Mouse (Mus musculus) T-cell, adult 66 days (primary cell): ENCODE data around the gene Map4k1. TPM values are rescaled to one million over a fixed set of nuclear protein-coding genes. Genes with fewer than 3 reads are reported as not detected.

Source experiments
- total RNA-seq, 2 experiments: library from RNA; stranded (reverse); gene quantifications; 3 replicates in 1 of 2; 4 replicates in 1 of 2; pipeline ENCODE4 v1.2.4; 2023

Map4k1 gene
- 10 to 100 TPM; 95.0 to 97.3 TPM for total RNA-seq

DNA sequence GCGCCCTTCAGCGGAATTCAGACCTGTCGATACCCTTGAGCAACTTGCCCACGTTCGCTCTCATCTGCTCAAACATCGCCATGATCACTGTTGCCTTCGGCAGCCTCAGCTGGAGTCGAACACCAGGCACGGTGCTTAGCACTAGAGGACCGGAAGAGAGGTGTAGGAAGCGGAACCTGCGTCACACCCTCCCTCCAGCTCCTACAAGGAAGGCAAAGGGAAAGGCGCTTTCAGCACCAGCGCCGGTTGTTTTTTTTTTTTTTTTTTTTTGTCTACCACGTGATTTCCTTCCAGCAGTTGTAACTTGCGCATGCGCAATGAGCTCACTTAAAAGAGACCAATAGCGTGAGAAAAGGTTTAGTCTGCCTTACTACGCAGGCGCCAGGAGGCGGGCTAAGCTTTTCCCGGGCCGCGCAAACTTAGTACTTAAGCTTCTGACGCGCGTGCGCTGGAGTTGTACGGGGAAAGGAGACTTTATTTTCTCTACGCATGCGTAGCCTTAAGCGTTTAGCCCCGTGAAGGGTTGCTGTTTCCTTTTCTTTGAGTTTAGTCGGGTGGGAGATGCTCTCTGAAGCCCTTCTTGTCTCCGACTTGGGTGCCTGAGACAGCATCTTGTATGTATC lies at the start of gene Map4k1, which contains the start of gene Eif3k:
Map4k1 (plus strand) TSS at position 400 of the 623 bp plus-strand sequence.
Eif3k (minus strand) TSS at position 214 of the 623 bp plus-strand sequence.

DNA sequence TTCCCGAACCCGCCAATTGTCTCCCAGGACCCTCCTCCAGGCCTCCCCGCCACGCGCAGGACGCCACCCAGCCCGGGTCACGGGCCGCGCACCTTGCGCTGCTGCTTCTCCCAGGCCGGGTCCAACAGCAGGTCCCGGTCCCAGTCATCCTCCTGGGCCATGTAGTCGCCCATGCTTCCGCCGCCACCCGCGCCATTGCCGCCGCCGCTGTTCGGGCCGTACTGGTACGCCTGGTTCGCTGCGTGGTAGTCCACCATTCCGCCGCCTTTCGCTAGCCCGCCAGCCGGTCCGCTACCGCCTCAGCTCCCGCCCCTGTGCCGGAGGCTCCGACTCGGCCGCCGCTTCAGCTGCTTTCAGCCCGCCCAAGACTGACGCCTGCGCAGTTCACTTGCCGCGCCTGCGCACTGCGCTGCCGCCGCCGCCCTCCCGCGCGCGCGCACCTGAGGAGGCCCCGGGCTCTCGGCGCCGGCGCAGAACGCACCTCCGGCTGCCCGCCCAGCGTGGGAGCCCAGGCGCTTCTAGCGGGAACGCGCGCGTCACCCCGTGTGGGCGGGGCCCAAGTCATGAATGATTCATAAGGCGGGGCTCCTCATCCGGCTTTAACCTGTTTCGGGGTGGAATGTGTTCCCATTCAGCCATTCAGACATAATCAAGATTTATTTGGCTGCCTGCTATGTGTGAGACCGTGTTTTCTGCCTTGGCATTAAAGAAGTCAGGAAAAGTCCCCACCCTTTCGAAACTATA lies 19.8 kb upstream of the Map4k1 start, which contains the start of gene Actn4:
Actn4 (minus strand) TSS at position 414 of the 744 bp plus-strand sequence.

Other genes starting within 250 kb of the Map4k1 start
- 10 to 100 TPM; 19.9 to 31.8 TPM for gene Mrps12, start 240.2 kb upstream of the Map4k1 start, total RNA-seq
- 10 to 100 TPM; 16.8 to 22.5 TPM for gene Sars2, start 240.1 kb upstream of the Map4k1 start, total RNA-seq
- under 1 TPM in 1 of 2 experiments, not detected in 1; 0.56 TPM for gene Ccer2, start 225.9 kb upstream of the Map4k1 start, total RNA-seq
- gene Sirt2, start 215.3 kb upstream of the Map4k1 start, total RNA-seq = 10 to 100 TPM; 60.4 to 69.7 TPM
- 10 to 100 TPM; 64.6 to 71.2 TPM for gene Nfkbib, start 214.5 kb upstream of the Map4k1 start, total RNA-seq
- gene Rinl, start 193.1 kb upstream of the Map4k1 start, total RNA-seq = 100 to 1,000 TPM; 166 to 180 TPM
- gene Hnrnpl, start 173.5 kb upstream of the Map4k1 start, total RNA-seq = 100 to 1,000 TPM; 583 to 612 TPM
- gene Ech1, start 156.8 kb upstream of the Map4k1 start, total RNA-seq = 10 to 100 TPM; 62.2 to 67.9 TPM
- gene Lgals4, start 148.2 kb upstream of the Map4k1 start, total RNA-seq = 10 to 100 TPM; 14.9 to 16.6 TPM
- gene Lgals7, start 118.2 kb upstream of the Map4k1 start, total RNA-seq = not detected
- gene Capn12, start 100.6 kb upstream of the Map4k1 start, total RNA-seq = not detected
- gene Actn4, start 19.7 kb upstream of the Map4k1 start, total RNA-seq = 100 to 1,000 TPM; 149 to 152 TPM
- gene Eif3k, start 186 bp upstream of the Map4k1 start, total RNA-seq = 100 to 1,000 TPM; 313 to 319 TPM
- gene Ryr1, start 143.1 kb downstream of the Map4k1 start, total RNA-seq = under 1 TPM; 0.03 TPM
- gene Rasgrp4, start 152.8 kb downstream of the Map4k1 start, total RNA-seq = 1 to 10 TPM; 2.1 to 2.3 TPM
- 10 to 100 TPM; 35.8 to 38.2 TPM for gene Fam98c, start 174.2 kb downstream of the Map4k1 start, total RNA-seq
- gene Ggn, start 188.2 kb downstream of the Map4k1 start, total RNA-seq = not detected
- 1 to 10 TPM; 1.3 to 4.0 TPM for gene Spred3, start 188.4 kb downstream of the Map4k1 start, total RNA-seq
- 100 to 1,000 TPM; 133 to 146 TPM for gene Psmd8, start 198.7 kb downstream of the Map4k1 start, total RNA-seq
- gene Catsperg1, start 232.0 kb downstream of the Map4k1 start, total RNA-seq = under 1 TPM; 0.67 to 0.89 TPM